Mouse (Mus musculus): ENCODE measurements at regions not wholly inside any gene's neighbourhood (a gene's known extent, or its start where the extent isn't known, plus 50 kb on each side); places are given as distances from the start of the nearest gene placed in this dataset.

DNA sequence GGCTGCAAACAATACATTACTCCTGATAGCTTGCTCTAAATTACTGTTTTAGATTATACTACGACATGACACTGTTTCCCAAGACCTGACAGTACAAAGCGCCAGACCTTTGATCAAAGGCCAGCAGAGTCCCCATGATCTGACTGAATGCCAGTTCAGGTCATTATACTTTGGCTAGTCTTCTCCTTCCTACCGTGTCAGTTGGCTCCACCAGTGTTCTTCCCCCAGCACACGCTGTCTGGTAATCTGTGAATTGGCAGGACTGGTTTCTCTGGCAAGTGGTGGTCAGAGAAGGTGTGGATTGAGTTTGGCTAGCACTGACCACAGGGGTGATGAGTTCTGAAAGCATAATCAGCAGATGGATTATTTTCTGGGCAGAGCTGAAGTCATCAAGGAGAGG is 93.1 kb upstream of the Barx2 start:
- no peak for TF ChIP-seq CTCF (conservative IDR thresholded peaks at IDR 0.05; ENCODE audit: insufficient read depth, insufficient read length, low read depth, low read length)
- no peak for TF ChIP-seq POLR2A (IDR thresholded peaks at IDR 0.05; ENCODE audit: low read depth, low read length)

Measured in kidney, adult 2 months (tissue).